Mouse (Mus musculus) cerebellum, postnatal 10 days (tissue): ENCODE measurements around the gene Wdr20.

ENCODE experiments used
- DNase-seq, 2 experiments: peaks; one replicate each; pipeline ENCODE4 v3.0.0; 2021; ENCODE audit warnings: mixed read lengths in 2 of 2

Gene Wdr20

DNA sequence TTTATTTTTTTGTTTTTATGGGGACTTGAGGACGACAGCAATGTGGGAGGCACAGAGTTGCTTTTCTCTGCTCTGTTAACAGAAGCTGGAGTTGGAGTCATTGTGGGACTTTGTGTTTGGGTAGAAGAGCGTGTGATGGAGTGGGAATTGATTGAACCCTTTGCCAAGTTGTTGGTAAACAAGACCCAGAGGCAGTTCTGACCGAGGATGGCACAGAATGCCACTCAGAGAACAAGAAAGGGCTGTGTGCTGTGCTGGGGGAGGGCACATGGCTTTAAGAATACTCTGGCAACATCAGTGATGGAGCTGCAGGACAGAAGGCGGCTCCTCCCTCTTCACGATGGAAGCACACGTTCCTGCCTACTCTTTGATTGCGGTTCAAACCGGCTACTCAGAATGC, 43.4 kb downstream of the Wdr20 start:
- peak in 1 of 2 experiments; percentile 44 for DNase-seq

- peak in 1 of 2 experiments; percentile 36 for DNase-seq
Measured at GRCm38 (mm10) chr12:110782278-110782677, 44.5 kb downstream of the Wdr20 start.

DNA sequence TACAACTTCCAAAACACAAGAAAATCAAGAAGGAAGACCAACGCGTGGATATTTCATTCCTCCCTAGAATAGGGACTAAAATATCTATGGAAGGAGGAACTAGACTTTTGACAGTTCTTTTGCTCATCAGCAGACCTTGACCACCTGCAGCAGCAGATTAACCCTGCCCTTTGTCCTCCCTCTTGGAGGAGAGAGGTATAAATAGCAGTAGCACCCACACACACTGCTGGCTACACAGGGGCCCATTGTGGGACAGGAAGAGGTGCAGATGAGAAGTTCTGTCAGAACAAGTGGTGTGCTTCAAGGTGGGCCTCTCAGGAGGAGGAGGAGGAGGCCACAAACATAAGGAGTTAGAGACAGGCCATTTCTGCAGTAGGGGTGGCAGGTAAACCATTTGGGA, 46.5 kb downstream of the Wdr20 start:
- DNase-seq: no peak

DNA sequence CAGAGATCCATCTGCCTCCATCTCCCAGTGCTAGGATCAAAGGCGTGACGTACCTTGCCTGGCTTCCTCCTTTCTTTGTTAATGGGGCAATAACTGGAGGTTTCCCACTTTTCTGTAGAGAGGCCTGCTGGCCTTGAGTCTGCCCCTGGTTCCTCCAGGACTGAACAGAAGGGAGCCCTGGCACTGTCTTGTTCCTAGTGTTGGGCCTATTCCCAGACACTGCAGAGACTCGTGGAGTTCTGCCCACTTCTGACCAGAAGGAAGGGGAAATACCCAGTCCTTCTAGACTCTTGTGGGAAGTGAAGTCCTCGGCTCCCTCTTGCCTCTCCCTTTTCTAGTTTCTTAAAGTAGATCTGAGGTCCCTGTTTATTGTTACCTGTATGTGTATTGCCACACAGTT, 48.5 kb downstream of the Wdr20 start:
- peak; percentile 86 to 89 for DNase-seq

DNA sequence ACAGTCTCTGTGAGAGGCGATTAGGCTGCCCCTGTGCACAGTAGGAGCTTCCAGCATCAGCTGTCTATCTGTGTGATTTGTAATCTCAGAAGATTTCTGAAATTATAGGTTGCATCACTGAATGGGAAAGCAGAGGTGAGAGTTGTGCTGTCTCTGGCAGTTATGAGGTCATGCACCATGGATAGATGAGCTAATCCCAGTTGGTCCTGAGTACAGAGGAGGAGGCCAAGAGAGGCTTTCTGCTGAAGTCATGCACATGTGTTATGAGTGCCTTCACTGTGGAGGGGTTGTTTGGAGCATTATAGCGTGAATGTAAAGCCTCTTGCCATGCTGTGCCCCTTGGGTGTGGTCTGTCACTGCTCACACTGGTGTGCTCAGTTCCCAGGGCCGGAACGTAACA, 52.8 kb downstream of the Wdr20 start:
- no peak for DNase-seq

- no peak for DNase-seq
Measured at GRCm38 (mm10) chr12:110791026-110791425, 53.3 kb downstream of the Wdr20 start.

DNA sequence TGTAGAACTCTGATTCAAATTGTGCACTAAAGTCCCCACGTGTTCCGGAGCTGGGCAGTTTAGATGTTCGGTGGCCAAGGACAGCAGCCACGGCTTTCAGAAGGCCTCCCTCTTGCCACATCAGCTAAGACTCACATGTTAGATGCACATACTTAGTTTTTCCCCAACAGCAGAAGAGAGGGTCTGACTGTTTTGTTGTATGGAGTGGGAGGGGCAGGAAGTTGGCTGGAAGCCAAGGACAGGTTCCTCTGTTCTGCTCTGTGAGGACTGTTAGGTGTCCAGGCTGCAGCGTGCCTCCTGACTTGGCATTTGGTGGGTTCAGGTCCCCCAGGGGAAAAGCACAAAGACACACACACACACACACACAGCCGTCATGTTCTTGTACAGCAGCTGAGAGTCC, 57.3 kb downstream of the Wdr20 start:
- DNase-seq: peak in 1 of 2 experiments; percentile 28

DNA sequence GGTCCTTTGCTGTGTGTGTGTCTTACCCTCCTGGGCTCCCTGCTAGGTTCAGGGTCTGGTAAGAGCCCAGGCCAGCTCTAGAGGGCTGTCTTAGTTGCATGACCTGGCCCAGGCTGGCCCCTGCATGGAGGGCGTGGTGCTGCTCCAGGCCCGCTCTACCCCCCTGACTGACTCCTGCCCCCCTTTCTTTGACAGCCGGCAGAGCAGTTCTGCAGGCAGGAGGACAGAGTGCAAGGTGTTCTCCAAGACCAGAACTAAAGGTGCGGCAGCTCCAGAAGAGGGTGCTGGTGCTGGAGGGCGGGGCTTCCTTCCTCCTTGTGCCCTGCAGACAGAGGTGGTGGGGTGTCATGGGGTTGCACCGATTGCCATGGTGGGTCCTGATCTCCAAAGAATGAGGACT, 59.0 kb downstream of the Wdr20 start:
- no peak for DNase-seq

GRCm38 (mm10) chr12:110797202-110797601, 59.5 kb downstream of the Wdr20 start:
- DNase-seq: no peak

GRCm38 (mm10) chr12:110797842-110798431, 60.2 kb downstream of the Wdr20 start:
- DNase-seq: no peak

DNA sequence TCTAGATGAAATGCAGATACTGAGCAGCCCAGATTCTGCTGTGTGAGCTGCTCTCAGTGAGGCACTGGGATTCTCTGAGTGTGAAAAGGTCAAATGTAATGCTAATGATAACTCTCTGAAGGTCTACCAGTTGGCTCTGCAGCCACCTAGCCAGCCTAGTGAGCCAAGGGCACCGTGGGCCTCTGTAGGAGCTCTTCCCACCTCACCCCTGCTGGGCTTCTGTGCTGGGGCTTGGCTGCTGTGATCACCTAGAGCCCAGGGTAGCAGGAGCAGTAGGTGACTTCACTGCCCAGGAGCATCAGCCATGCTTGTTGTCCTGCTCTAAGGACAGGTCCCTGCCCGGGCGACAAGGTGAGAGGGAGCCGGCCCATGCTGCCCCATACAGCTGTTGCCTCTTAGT, 61.5 kb downstream of the Wdr20 start:
- DNase-seq: no peak

DNA sequence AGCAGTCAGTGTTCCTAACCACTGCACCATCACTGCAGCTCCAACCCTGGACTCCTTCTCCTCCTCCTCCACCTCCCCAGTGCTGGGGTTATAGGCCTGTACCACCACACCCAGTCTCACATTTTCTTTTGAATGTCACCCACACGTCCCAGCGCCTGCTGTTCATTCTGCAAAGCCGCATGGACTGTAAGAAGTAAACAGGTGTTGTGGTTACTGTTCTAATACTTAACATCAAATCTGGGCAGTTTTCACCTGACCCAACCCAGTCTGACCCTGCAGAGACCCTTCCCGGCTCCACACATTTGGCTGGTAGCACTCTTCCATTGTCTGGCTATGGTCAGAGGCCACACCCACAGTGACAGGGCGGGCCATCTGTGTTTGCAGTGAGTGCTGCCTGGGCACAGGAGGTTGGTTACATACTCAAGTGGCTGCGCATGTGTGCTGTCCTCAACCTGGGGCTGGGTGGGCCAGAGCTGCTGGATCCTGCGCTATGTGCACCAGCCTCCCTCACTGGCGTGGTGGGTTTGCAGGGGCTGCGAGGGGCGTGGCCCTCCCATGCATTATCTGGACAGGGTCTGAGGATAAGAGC, 64.2 kb downstream of the Wdr20 start:
- DNase-seq: no peak

- DNase-seq: no peak
Measured at GRCm38 (mm10) chr12:110802674-110803297, 65.0 kb downstream of the Wdr20 start.

- DNase-seq: peak; percentile 71 to 78
Measured at GRCm38 (mm10) chr12:110804261-110804660, 66.5 kb downstream of the Wdr20 start.

- peak; percentile 69 for DNase-seq
Measured at GRCm38 (mm10) chr12:110806301-110806970, 68.7 kb downstream of the Wdr20 start.

DNA sequence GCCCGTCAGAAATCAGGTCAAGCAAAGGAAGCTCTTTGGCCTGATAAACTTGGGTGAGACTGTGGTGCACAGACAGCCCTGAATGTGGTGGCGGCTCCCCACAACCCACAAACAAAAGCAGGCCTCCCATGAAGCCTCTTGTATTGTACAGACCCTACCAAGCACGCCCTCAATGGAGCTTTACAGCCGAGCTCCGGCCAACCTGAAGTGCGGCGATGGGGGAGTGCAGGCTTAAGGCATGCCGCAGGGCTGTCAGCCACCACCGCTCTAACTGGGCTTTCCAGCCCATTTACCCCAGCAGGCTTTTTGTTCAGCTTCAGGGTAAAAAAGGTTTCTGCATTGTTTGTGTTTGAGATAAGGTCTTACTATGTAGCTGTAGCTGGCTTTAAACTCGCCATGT, 70.7 kb downstream of the Wdr20 start:
- no peak for DNase-seq

- no peak for DNase-seq
Measured at GRCm38 (mm10) chr12:110808848-110809247, 71.1 kb downstream of the Wdr20 start.

DNA sequence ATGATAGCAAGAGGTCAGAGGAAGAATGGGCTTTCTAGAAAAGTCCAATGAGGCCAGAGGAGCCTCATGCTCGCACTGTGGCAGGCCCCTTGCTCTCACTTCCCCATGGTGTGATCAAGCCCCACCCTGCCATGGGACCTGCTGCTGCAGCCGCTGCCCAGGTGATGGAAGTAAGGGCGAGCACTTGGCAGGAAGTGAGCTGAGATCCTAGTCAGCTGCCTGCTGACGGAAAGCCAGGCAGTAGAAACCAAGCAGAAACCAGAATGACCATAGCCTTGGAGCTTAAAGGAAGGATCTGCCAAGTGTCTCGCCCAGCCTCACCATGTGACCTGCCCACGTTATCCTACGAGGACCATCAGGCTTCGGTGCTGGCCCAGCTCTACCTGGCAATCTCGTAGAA, 75.4 kb downstream of the Wdr20 start:
- no peak for DNase-seq

DNA sequence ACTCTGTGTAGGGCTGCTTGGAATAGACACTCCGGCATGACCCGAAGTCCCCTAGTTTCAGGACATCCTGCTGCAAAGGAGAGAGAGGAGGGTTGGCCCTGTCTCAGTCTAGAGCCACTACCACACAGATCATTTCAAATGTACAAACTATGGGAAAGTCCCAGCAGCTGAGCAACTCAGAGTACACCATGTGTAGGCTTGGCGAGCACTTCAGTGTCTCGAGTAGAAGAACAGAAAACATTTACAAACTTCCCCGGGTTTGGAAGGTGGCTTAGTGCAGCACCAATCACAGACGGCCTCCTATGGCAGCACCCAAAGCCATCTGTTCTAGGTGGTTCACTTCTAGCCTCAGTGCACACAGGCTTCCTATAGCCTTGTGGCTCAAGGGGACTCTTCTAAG, 75.9 kb downstream of the Wdr20 start:
- DNase-seq: no peak

- DNase-seq: no peak
Measured at GRCm38 (mm10) chr12:110814924-110815323, 77.2 kb downstream of the Wdr20 start.

DNA sequence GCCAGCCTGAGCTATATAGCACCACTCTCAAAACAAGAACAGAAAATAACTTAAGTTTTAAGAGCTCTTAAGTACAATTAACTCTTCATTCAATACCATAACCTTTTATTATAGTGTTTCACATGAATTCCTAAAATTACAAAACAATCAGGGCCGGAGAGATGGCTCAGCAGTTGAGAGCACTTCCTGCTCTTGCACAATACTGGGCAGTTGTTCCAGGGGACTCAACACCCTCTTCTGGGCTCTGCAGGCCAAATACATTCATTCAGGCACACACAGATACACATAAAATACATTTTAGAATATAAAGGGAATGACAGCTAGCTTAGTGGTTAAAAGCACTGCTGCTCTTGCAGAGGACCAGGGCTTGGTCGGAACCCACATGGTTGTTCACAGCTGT, 79.1 kb downstream of the Wdr20 start:
- DNase-seq: no peak

- no peak for DNase-seq
Measured at GRCm38 (mm10) chr12:110819367-110819766, 81.6 kb downstream of the Wdr20 start.

GRCm38 (mm10) chr12:110821787-110822186, 84.0 kb downstream of the Wdr20 start:
- no peak for DNase-seq

DNA sequence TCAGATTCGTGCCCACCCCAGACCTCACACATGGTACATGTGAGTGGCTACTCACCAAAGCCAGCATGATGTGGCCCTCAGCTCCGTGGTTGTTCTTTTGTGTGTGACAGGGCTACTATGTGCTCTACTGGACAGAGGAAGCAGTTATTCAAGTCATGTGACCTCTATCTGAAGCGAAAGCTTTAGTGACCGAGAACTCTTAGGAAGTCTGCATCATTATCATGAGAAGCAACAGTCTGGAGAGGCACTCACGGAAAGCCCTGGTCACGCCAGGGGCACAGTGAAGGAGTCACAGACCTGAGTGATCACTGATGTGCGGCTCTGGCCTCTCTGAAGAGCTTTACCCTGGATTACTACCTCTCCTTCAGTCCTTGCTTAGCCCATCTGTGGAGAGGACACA, 84.6 kb downstream of the Wdr20 start:
- DNase-seq: no peak
